Mouse (Mus musculus) lung, postnatal 0 days (tissue): Measurements from ENCODE around the gene Cryaa. TPM values are rescaled to one million over a fixed set of nuclear protein-coding genes. Genes with fewer than 3 reads are reported as not detected.

Experiments used
- ATAC-seq: fragments of 200-750 bp; cut with Nextera tagmentation; 2 replicates; pipeline ENCODE4 v1.8.0; 2017; ENCODE audit warnings: moderate library complexity
- DNase-seq: peaks from one replicate; pipeline ENCODE4 v3.0.0-alpha.2; 2016; ENCODE audit warnings: low spot score
- H3K27ac ChIP-seq: fragments of 300-500 bp; sonication (generic); 2 replicates; pipeline ENCODE4 v1.5.1; 2014; ENCODE audit warnings: antibody characterized with exemption, mild to moderate bottlenecking, low read length, mixed read lengths
- H3K27me3 ChIP-seq: fragments of 300-500 bp; sonication (generic); replicated peaks from 2 replicates; pipeline ENCODE4 v1.6.1; 2014; ENCODE audit warnings: low read length, mixed read lengths; ENCODE audit not compliant: insufficient read depth
- H3K36me3 ChIP-seq: fragments of 300-500 bp; sonication (generic); 2 replicates; pipeline ENCODE4 v1.6.1; 2014; ENCODE audit warnings: low read length, mixed read lengths; ENCODE audit not compliant: insufficient read depth
- H3K4me1 ChIP-seq: fragments of 300-500 bp; sonication (generic); 2 replicates; pipeline ENCODE4 v1.6.1; 2014; ENCODE audit warnings: antibody characterized with exemption, low read depth, low read length, mixed read lengths; ENCODE audit not compliant: insufficient read depth
- H3K4me2 ChIP-seq: fragments of 300-500 bp; sonication (generic); replicated peaks from 2 replicates; pipeline ENCODE4 v1.6.1; 2014; ENCODE audit warnings: low read depth, mild to moderate bottlenecking, low read length, moderate library complexity, mixed read lengths
- H3K4me3 ChIP-seq: fragments of 300-500 bp; sonication (generic); 2 replicates; pipeline ENCODE4 v1.5.1; 2014; ENCODE audit warnings: low read depth, low read length
- H3K9ac ChIP-seq: fragments of 300-500 bp; sonication (generic); replicated peaks from 2 replicates; pipeline ENCODE4 v1.6.1; 2014; ENCODE audit warnings: low read depth, mild to moderate bottlenecking
- H3K9me3 ChIP-seq: fragments of 300-500 bp; sonication (generic); 2 replicates; pipeline ENCODE4 v1.6.1; 2016; ENCODE audit warnings: low read length, mixed read lengths
- CTCF ChIP-seq: IDR thresholded peaks from 2 replicates; pipeline ENCODE4 v1.5.1; 2016; ENCODE audit warnings: antibody characterized with exemption, mild to moderate bottlenecking
- EP300 ChIP-seq: IDR thresholded peaks from 2 replicates; pipeline ENCODE4 v1.6.1; 2016; ENCODE audit warnings: antibody characterized with exemption, mild to moderate bottlenecking, control low read depth
- WGBS: fragments of 180-500 bp; shearing (Covaris S2); extraction: QIAGEN DNeasy Blood & Tissue Kit; methylation state at CpG from one replicate; pipeline ENCODE4 v1.1.7; 2014; 5-methylcytosine and 5-hydroxymethylcytosine counted together
- polyA plus RNA-seq: library from polyadenylated mRNA; unstranded; fragments of >200 nt; fragmentation: Nextera tagmentation; extraction: Ambion mirVana; gene quantifications from 2 replicates; pipeline ENCODE4 v1.2.1, GENCODE M21; 2015

Gene Cryaa
- polyA plus RNA-seq, 1 experiment from 2014 or later, result 0.76 TPM

DNA sequence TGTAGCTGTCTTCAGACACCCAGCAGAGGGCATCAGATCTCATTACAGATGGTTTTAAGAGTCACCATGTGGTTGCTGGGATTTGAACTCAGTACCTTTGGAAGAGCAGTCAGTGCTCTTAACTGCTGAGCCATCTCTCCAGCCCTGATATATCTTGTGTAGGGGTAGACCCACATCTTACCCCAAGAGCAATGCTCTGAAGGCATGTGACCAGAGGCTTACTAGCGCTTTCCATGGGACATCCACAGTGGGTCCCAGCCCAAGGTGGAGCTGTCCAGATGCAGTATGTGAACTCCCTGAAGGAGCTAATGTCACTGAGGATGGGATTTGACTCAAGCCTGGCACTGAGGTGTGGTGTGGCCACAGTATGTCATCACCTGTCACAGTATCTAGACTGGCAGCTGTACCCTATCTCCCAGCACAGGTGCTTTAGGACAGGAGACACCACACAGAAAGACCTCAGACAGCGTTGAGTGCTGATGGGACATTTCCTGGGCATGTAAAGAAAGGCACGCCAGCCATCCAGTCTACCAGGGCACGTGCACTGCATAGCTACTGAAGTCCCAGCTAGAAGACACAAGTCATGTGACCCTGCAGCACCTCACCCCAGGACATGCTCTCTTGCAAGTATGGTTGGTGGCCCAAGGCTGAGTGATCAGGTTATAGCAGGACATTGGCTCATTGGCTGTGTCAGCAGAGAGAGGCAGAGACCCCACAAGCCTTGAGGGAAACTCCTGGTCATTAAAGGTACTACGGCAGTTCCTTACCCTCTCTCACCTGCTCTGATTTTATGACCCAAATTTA lies 31.2 kb upstream of the Cryaa start:
- TF ChIP-seq CTCF, result no peak
- no peak for TF ChIP-seq EP300
- DNase-seq, result no peak
- H3K9ac ChIP-seq, result no peak overlapping the region
- no peak overlapping the region for H3K4me3 ChIP-seq
- peaks cover 31% of the 10 kb centered on the region for H3K36me3 ChIP-seq
- H3K27me3 ChIP-seq, result no peaks in the 10 kb centered on the region
- no peaks in the 10 kb centered on the region for H3K9me3 ChIP-seq
- 86% methylated on average over 5 of the region's 5 CpGs for WGBS
- H3K4me2 ChIP-seq, result no peak overlapping the region
- ATAC-seq, result no peak
- no peaks in the 10 kb centered on the region for H3K4me1 ChIP-seq
- H3K27ac ChIP-seq, result no peak overlapping the region

DNA sequence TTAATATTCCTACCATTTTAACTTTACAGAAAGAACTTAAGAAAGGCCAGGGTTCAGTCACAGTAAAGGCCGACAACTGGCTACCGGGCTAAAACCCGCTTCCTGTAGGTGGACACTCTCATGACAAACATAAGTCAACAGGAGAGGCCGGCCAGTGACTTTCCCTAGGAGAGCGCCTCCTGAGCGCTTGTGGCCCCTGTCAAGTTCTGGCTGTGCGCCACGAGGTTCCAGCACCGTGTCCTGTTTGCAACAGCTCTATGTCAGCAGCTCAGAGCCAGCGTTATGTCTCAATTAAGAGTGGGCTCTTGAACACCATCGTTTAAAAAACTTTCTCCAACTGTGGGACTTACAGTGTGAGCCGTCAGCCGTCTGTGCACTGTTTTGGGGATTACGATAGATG lies 25.5 kb upstream of the Cryaa start:
- H3K9me3 ChIP-seq, result no peaks in the 10 kb centered on the region
- no peak for TF ChIP-seq EP300
- no peak for TF ChIP-seq CTCF
- H3K9ac ChIP-seq, result no peak overlapping the region
- 63% methylated on average over 14 of the region's 14 CpGs for WGBS
- H3K4me3 ChIP-seq, result no peak overlapping the region
- no peaks in the 10 kb centered on the region for H3K27me3 ChIP-seq
- peak; percentile 25 for DNase-seq
- ATAC-seq, result peak; percentile 40; the same call in 1 of the 2 replicates
- peaks cover under 1% of the 10 kb centered on the region; the same call in 1 of the 2 replicates for H3K4me1 ChIP-seq
- H3K4me2 ChIP-seq, result no peak overlapping the region
- no peak overlapping the region for H3K27ac ChIP-seq
- peaks cover 51% of the 10 kb centered on the region for H3K36me3 ChIP-seq

DNA sequence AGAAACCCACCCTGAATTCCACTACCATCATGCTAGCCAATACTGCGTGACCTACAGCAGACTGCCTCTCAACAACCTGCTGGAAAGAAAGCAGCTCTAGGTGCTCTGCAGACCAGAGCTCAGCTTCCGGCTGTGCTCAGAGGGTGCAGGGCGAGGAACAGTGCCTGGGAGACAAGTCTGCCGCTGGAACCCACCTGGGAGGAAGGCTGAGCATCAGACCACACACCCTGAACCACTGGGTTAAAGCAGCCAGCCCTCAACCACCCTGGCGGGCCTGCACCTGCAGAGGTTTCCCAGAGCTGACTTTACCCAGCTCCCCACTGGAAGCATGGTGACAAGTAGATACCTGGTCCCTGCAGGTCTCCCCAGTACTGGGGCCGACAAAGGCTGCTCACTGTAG lies 24.3 kb upstream of the Cryaa start:
- no peak for TF ChIP-seq CTCF
- no peak for TF ChIP-seq EP300

DNA sequence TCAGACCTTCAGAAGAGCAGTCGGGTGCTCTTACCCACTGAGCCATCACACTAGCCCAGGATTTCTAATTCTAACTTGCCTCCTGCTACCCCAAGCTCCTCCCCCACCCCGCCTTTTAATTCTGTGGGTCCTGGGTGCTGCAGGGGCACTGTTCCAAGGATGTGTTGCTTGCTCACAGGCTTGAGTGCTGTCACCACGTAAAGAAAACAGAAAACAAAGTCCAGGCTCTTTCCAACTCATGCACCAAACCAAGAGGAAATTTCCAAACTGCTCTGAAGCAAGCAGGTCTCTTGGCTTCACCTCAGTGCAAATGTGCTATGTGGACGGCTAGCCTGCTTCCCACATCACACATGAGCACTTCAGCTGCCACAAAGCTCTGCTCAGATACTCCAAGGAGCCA lies 22.2 kb upstream of the Cryaa start:
- DNase-seq, result no peak
- H3K27ac ChIP-seq, result no peak overlapping the region
- no peak for ATAC-seq
- no peak overlapping the region for H3K4me3 ChIP-seq
- peaks cover 12% of the 10 kb centered on the region; the same call in 1 of the 2 replicates for H3K4me1 ChIP-seq
- H3K36me3 ChIP-seq, result peaks cover 32% of the 10 kb centered on the region; the same call in 1 of the 2 replicates
- H3K9ac ChIP-seq, result no peak overlapping the region
- WGBS, result 66% methylated on average over 4 of the region's 4 CpGs
- H3K4me2 ChIP-seq, result no peak overlapping the region
- H3K27me3 ChIP-seq, result no peaks in the 10 kb centered on the region
- TF ChIP-seq EP300 (no peak), CTCF (no peak)
- no peaks in the 10 kb centered on the region for H3K9me3 ChIP-seq

More for the DNA sequence above, 24.3 kb upstream of the Cryaa start:
- Histone ChIP-seq H3K9ac (no peak overlapping the region), H3K9me3 (no peaks in the 10 kb centered on the region), H3K36me3 (peaks cover 43% of the 10 kb centered on the region), H3K27ac (no peak overlapping the region), H3K4me3 (no peak overlapping the region), H3K4me1 (peaks cover 8% of the 10 kb centered on the region; the same call in 1 of the 2 replicates), H3K4me2 (no peak overlapping the region), H3K27me3 (no peaks in the 10 kb centered on the region)
- DNase-seq (no peak), ATAC-seq (peak; percentile 7; the same call in 1 of the 2 replicates)
- WGBS, result 86% methylated on average over 6 of the region's 6 CpGs

DNA sequence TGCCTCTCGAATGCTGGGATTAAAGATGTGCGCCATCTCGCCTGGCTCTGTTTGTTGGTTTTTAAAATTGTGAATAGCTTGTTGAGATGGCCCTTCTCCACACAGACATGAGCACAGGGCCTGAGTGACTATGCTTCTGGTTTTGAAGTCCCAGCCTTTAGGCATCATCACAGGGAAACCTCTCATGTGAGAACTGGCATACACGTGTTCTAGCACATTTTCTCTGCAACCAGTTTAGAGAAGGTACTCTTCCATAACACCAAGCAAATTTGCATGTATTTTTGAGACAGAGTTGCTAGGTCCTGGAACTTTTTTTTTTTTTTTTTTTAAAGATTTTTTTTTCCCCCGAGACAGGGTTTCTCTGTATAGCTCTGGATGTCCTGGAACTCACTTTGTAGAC lies 20.9 kb upstream of the Cryaa start:
- no peak for TF ChIP-seq CTCF
- no peak for TF ChIP-seq EP300
- peaks cover 12% of the 10 kb centered on the region; the same call in 1 of the 2 replicates for H3K4me1 ChIP-seq
- no peak overlapping the region for H3K9ac ChIP-seq
- 86% methylated on average over 5 of the region's 5 CpGs for WGBS
- H3K4me2 ChIP-seq, result no peak overlapping the region
- H3K9me3 ChIP-seq, result no peaks in the 10 kb centered on the region
- ATAC-seq (no peak), DNase-seq (no peak)
- H3K36me3 ChIP-seq, result peaks cover 26% of the 10 kb centered on the region; the same call in 1 of the 2 replicates
- no peak overlapping the region for H3K27ac ChIP-seq
- no peaks in the 10 kb centered on the region for H3K27me3 ChIP-seq
- H3K4me3 ChIP-seq, result no peak overlapping the region

DNA sequence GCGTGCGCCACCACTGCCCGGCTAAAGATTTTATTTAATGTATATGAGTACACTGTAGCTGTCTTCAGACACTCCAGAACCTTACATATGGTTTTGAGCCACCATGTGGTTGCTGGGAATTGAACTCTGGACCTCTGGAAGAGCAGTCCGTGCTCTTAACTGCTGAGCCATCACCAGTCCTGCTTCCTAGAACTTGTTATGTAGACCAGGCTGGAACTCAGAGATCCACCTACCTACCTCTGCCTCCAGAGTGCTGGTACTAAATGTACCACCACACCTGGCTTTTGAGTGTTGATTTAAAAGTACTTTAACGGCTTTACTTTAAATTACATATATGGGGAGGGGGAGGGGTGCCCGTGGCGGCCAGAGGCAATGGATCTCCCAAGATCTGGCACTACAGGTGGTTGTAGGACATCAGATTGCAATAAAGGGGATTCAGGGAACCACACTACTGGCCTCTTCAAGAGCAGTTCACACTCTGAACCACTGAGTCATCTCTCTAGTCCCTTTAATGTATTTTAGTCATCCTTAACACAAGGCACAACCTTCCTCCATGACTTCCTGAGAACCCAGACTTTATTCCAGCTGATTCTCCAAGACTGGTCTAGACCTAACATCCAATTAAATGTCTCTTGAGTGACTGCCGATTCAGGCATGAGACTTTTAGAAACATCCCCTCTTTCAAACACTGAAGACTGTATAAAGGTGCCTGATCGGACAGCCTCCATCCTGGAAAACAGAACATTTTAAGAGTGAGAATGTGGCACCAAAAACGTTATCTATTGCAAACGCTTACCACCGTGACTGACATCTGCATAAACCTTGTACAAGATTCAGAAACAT lies 20.2 kb upstream of the Cryaa start:
- Histone ChIP-seq H3K36me3 (peaks cover 19% of the 10 kb centered on the region; the same call in 1 of the 2 replicates), H3K27me3 (no peaks in the 10 kb centered on the region), H3K27ac (peak overlapping the region; percentile 87), H3K4me2 (peak overlapping the region; percentile 68), H3K9ac (peak overlapping the region; percentile 98), H3K4me3 (peak overlapping the region; percentile 94), H3K4me1 (peaks cover 12% of the 10 kb centered on the region; the same call in 1 of the 2 replicates), H3K9me3 (no peaks in the 10 kb centered on the region)
- TF ChIP-seq EP300, result peak; percentile 71
- no peak for TF ChIP-seq CTCF
- ATAC-seq, result no peak
- WGBS, result 39% methylated on average over 12 of the region's 12 CpGs
- peak; percentile 28 for DNase-seq
